Mouse (Mus musculus): ENCODE data around the gene Kif5a. TPM values are rescaled to one million over a fixed set of nuclear protein-coding genes. Genes with fewer than 3 reads are reported as not detected.

Gene Kif5a
- total and polyA plus RNA-seq, 3 experiments = 0.14 to 2.1 TPM; not detected in 1

- no peak overlapping the region for H3K4me2 ChIP-seq (ENCODE audit: insufficient read depth, low read depth, poor library complexity, severe bottlenecking)
- H3K9me3 ChIP-seq (replicated peaks; ENCODE audit: low read length) = peaks cover 6% of the 10 kb centered on the region
- DNase-seq (ENCODE audit: extremely low read depth) = no peak
- dilution Hi-C loops (cut with MboI; ENCODE audit: extremely low pct_ligation_motif_present, extremely low pct_unique_long_range_greater_than_20kb, low sequenced_read_pairs) (no loop called here), in situ Hi-C loops (cut with MboI; ENCODE audit: low pct_ligation_motif_present, low pct_unique_long_range_greater_than_20kb, low sequenced_read_pairs) (no loop called here)
- H3K4me1 ChIP-seq (ENCODE audit: control insufficient read depth in 1 of 2, insufficient read depth in 2 of 2) = peaks cover 3 to 16% of the 10 kb centered on the region in 2 experiments
- TF ChIP-seq MXI1 (IDR thresholded peaks at IDR 0.05; ENCODE audit: low read depth, low read length) (no peak), GABPA (IDR thresholded peaks at IDR 0.05; ENCODE audit: insufficient replicate concordance, low read depth, low read length) (no peak), MYC (IDR thresholded peaks at IDR 0.05; ENCODE audit: low read depth, low read length) (no peak), MEF2A (IDR thresholded peaks at IDR 0.05; ENCODE audit: borderline replicate concordance, low read depth, low read length) (no peak), KAT2A (IDR thresholded peaks at IDR 0.05; ENCODE audit: insufficient replicate concordance, low read length) (no peak), ZC3H11A (IDR thresholded peaks at IDR 0.05; ENCODE audit: low read depth, low read length) (no peak), ZMIZ1 (IDR thresholded peaks at IDR 0.05; ENCODE audit: low read depth, low read length) (no peak), EP300 (IDR thresholded peaks at IDR 0.05; ENCODE audit: low read length) (no peak), E2F4 (IDR thresholded peaks at IDR 0.05; ENCODE audit: insufficient replicate concordance, low read depth, low read length) (no peak), IRF4 (IDR thresholded peaks at IDR 0.05; ENCODE audit: low read depth, low read length) (no peak), TBP (conservative IDR thresholded peaks at IDR 0.05; ENCODE audit: low read depth, low read length) (no peak), CHD2 (IDR thresholded peaks at IDR 0.05; ENCODE audit: low read length) (no peak), SMC3 (IDR thresholded peaks at IDR 0.05; ENCODE audit: low read depth, low read length) (no peak), USF1 (IDR thresholded peaks at IDR 0.05; ENCODE audit: low read depth, low read length) (no peak), MAZ (IDR thresholded peaks at IDR 0.05; ENCODE audit: low read depth, low read length) (no peak), HCFC1 (IDR thresholded peaks at IDR 0.05; ENCODE audit: low read depth, low read length) (no peak), ELF1 (IDR thresholded peaks at IDR 0.05; ENCODE audit: low read depth, low read length) (no peak), UBTF (IDR thresholded peaks at IDR 0.05; ENCODE audit: low read depth, low read length) (no peak), USF2 (conservative IDR thresholded peaks at IDR 0.05; ENCODE audit: low read depth, low read length) (no peak), RCOR1 (conservative IDR thresholded peaks at IDR 0.05; ENCODE audit: low read depth, low read length) (no peak)
- H3K27me3 ChIP-seq (replicated peaks) = peaks cover 10% of the 10 kb centered on the region
- H3K36me3 ChIP-seq (replicated peaks in 1 of 2; ENCODE audit: control insufficient read depth in 1 of 2, insufficient read depth in 1 of 2, low read length in 1 of 2) = no peaks in the 10 kb centered on the region
- H3K9ac ChIP-seq (ENCODE audit: insufficient read depth, low read depth) = no peak overlapping the region
- H3K27ac ChIP-seq (ENCODE audit: insufficient read depth, low read depth) = no peak overlapping the region
- H3K79me2 ChIP-seq (replicated peaks; ENCODE audit: control insufficient read depth, extremely low read depth, insufficient read depth, poor library complexity, severe bottlenecking) = no peaks in the 10 kb centered on the region
- H3K4me3 ChIP-seq (replicated peaks in 1 of 3; ENCODE audit: low read depth in 2 of 3, low read length in 2 of 3, poor library complexity in 1 of 3) = no peak overlapping the region
Observed at GRCm38 (mm10) chr10:127225213-127225612, 37.9 kb downstream of the Kif5a start.

- peaks cover 0 to 7% of the 10 kb centered on the region in 2 experiments; a peak in 1 of 4 replicates for H3K4me1 ChIP-seq (ENCODE audit: control insufficient read depth in 1 of 2, insufficient read depth in 2 of 2)
- H3K79me2 ChIP-seq (replicated peaks; ENCODE audit: control insufficient read depth, extremely low read depth, insufficient read depth, poor library complexity, severe bottlenecking) = no peaks in the 10 kb centered on the region
- no peak overlapping the region for H3K27ac ChIP-seq (ENCODE audit: insufficient read depth, low read depth)
- H3K4me2 ChIP-seq (ENCODE audit: insufficient read depth, low read depth, poor library complexity, severe bottlenecking) = no peak overlapping the region
- H3K9me3 ChIP-seq (replicated peaks; ENCODE audit: low read length) = peaks cover 7% of the 10 kb centered on the region
- no peak overlapping the region for H3K9ac ChIP-seq (ENCODE audit: insufficient read depth, low read depth)
- TF ChIP-seq TCF12 (IDR thresholded peaks at IDR 0.05; ENCODE audit: low read depth, low read length) = no peak
- TF ChIP-seq RCOR1 (conservative IDR thresholded peaks at IDR 0.05; ENCODE audit: low read depth, low read length) = no peak
- no peak for TF ChIP-seq IRF4 (IDR thresholded peaks at IDR 0.05; ENCODE audit: low read depth, low read length)
- TF ChIP-seq SMC3 (IDR thresholded peaks at IDR 0.05; ENCODE audit: low read depth, low read length) = no peak
- TF ChIP-seq ZC3H11A (IDR thresholded peaks at IDR 0.05; ENCODE audit: low read depth, low read length) = no peak
- TF ChIP-seq CHD2 (IDR thresholded peaks at IDR 0.05; ENCODE audit: low read length) = no peak
- TF ChIP-seq MAFK (IDR thresholded peaks at IDR 0.05; ENCODE audit: insufficient replicate concordance, low read length) = no peak
- no peak for TF ChIP-seq ELF1 (IDR thresholded peaks at IDR 0.05; ENCODE audit: low read depth, low read length)
- TF ChIP-seq TBP (conservative IDR thresholded peaks at IDR 0.05; ENCODE audit: low read depth, low read length) = no peak
- no peak for TF ChIP-seq HCFC1 (IDR thresholded peaks at IDR 0.05; ENCODE audit: low read depth, low read length)
- no peak for TF ChIP-seq NRF1 (IDR thresholded peaks at IDR 0.05; ENCODE audit: low read depth, low read length)
- no peak for DNase-seq (ENCODE audit: extremely low read depth)
- in situ Hi-C loops (cut with MboI; ENCODE audit: low pct_ligation_motif_present, low pct_unique_long_range_greater_than_20kb, low sequenced_read_pairs) (no loop called here), dilution Hi-C loops (cut with MboI; ENCODE audit: extremely low pct_ligation_motif_present, extremely low pct_unique_long_range_greater_than_20kb, low sequenced_read_pairs) (no loop called here)
- H3K4me3 ChIP-seq (replicated peaks in 1 of 3; ENCODE audit: low read depth in 2 of 3, low read length in 2 of 3, poor library complexity in 1 of 3) = no peak overlapping the region
- H3K27me3 ChIP-seq (replicated peaks) = no peaks in the 10 kb centered on the region
- no peaks in the 10 kb centered on the region for H3K36me3 ChIP-seq (replicated peaks in 1 of 2; ENCODE audit: control insufficient read depth in 1 of 2, insufficient read depth in 1 of 2, low read length in 1 of 2)
Observed at GRCm38 (mm10) chr10:127218339-127218738, 44.8 kb downstream of the Kif5a start.
